Mouse (Mus musculus) lung, adult 2 months (tissue): ENCODE measurements around the gene Rnf6. TPM values are rescaled to one million over a fixed set of nuclear protein-coding genes. Genes with fewer than 3 reads are reported as not detected.

Experiments used
- DNase-seq: peaks from one replicate; pipeline ENCODE4 v3.0.0; 2022
- H3K4me1 ChIP-seq: fragments of 200-500 bp; 2 replicates; pipeline ENCODE4 v1.6.1; 2011; ENCODE audit warnings: low read length; ENCODE audit not compliant: control insufficient read depth, insufficient read depth
- H3K4me3 ChIP-seq: fragments of 200-500 bp; replicated peaks from 2 replicates; pipeline ENCODE3; 2011; ENCODE audit warnings: low read depth, mild to moderate bottlenecking, control low read depth, low read length; ENCODE audit errors: extremely low read depth
- CTCF ChIP-seq: fragments of 200-500 bp; IDR thresholded peaks from 2 replicates; pipeline ENCODE4 v1.5.1; 2011; ENCODE audit warnings: mild to moderate bottlenecking, low read length, control low read depth; ENCODE audit not compliant: insufficient read depth
- POLR2A ChIP-seq: fragments of 200-500 bp; IDR thresholded peaks from 2 replicates; pipeline ENCODE4 v1.6.1; 2011; ENCODE audit warnings: low read depth, mild to moderate bottlenecking, control low read depth, low read length, borderline replicate concordance; ENCODE audit errors: extremely low read depth
- WGBS: fragments of 180-500 bp; shearing (Covaris S2); methylation state at CpG from one replicate; pipeline ENCODE4 v1.1.7; 2018; 5-methylcytosine and 5-hydroxymethylcytosine counted together
- polyA plus RNA-seq: library from polyadenylated mRNA; depleted of rRNA; stranded (reverse); fragments of >200 nt; gene quantifications from 2 replicates; pipeline ENCODE4 v1.2.3, GENCODE M21; 2012

Gene Rnf6
- polyA plus RNA-seq, 1 experiment = 25.9 TPM

- no peak overlapping the region for H3K4me3 ChIP-seq
- DNase-seq = no peak
- WGBS = 57% methylated on average over 10 of the region's 10 CpGs
- TF ChIP-seq POLR2A (no peak), CTCF (no peak)
- H3K4me1 ChIP-seq = peaks cover 34% of the 10 kb centered on the region
Observed at GRCm38 (mm10) chr5:146248746-146249145, 27.4 kb upstream of the Rnf6 start.

GRCm38 (mm10) chr5:146247709-146248108, 26.4 kb upstream of the Rnf6 start:
- WGBS = 26% methylated on average over 5 of the region's 5 CpGs
- Histone ChIP-seq H3K4me3 (no peak overlapping the region), H3K4me1 (peaks cover 37% of the 10 kb centered on the region)
- TF ChIP-seq CTCF (no peak), POLR2A (no peak)
- no peak for DNase-seq

- 93% methylated on average over 1 of the region's 1 CpGs for whole genome bisulfite sequencing
- no peak for TF ChIP-seq CTCF
- no peak for TF ChIP-seq POLR2A
- Histone ChIP-seq H3K4me1 (peaks cover 30% of the 10 kb centered on the region), H3K4me3 (no peak overlapping the region)
- no peak for DNase-seq
Observed at GRCm38 (mm10) chr5:146246386-146246785, 25.0 kb upstream of the Rnf6 start.

- no peak for DNase-seq
- 77% methylated on average over 7 of the region's 7 CpGs for WGBS
- no peak overlapping the region for H3K4me3 ChIP-seq
- peaks cover 25% of the 10 kb centered on the region for H3K4me1 ChIP-seq
- no peak for TF ChIP-seq POLR2A
- TF ChIP-seq CTCF = no peak
Observed at GRCm38 (mm10) chr5:146245646-146246370, 24.5 kb upstream of the Rnf6 start.

GRCm38 (mm10) chr5:146245193-146245592, 23.8 kb upstream of the Rnf6 start:
- TF ChIP-seq POLR2A = no peak
- no peak for TF ChIP-seq CTCF
- WGBS = 96% methylated on average over 4 of the region's 4 CpGs
- Histone ChIP-seq H3K4me1 (peaks cover 18% of the 10 kb centered on the region), H3K4me3 (no peak overlapping the region)
- no peak for DNase-seq

- H3K4me3 ChIP-seq = no peak overlapping the region
- no peak for TF ChIP-seq CTCF
- TF ChIP-seq POLR2A = no peak
- WGBS = 72% methylated on average over 3 of the region's 3 CpGs
- peaks cover 3% of the 10 kb centered on the region; the same call in 1 of the 2 replicates for H3K4me1 ChIP-seq
- no peak for DNase-seq
Observed at GRCm38 (mm10) chr5:146241202-146241601, 19.8 kb upstream of the Rnf6 start.

- Histone ChIP-seq H3K4me1 (peaks cover 6% of the 10 kb centered on the region; the same call in 1 of the 2 replicates), H3K4me3 (no peak overlapping the region)
- WGBS = 94% methylated on average over 2 of the region's 2 CpGs
- no peak for DNase-seq
- TF ChIP-seq CTCF (no peak), POLR2A (no peak)
Observed at GRCm38 (mm10) chr5:146240771-146241170, 19.4 kb upstream of the Rnf6 start.

- peaks cover 5% of the 10 kb centered on the region; the same call in 1 of the 2 replicates for H3K4me1 ChIP-seq
- no peak overlapping the region for H3K4me3 ChIP-seq
- TF ChIP-seq POLR2A (no peak), CTCF (no peak)
- no peak for DNase-seq
- WGBS = 65% methylated on average over 10 of the region's 10 CpGs
Observed at GRCm38 (mm10) chr5:146238274-146238673, 16.9 kb upstream of the Rnf6 start.

GRCm38 (mm10) chr5:146234336-146234735, 13.0 kb upstream of the Rnf6 start:
- Histone ChIP-seq H3K4me3 (no peak overlapping the region), H3K4me1 (peaks cover 9% of the 10 kb centered on the region)
- DNase-seq = no peak
- TF ChIP-seq POLR2A = no peak
- WGBS = 40% methylated on average over 1 of the region's 1 CpGs

- Histone ChIP-seq H3K4me1 (peaks cover 9% of the 10 kb centered on the region), H3K4me3 (peak overlapping the region; percentile 27)
- TF ChIP-seq POLR2A (no peak), CTCF (no peak)
- WGBS = 21% methylated on average over 11 of the region's 11 CpGs
- no peak for DNase-seq
Observed at GRCm38 (mm10) chr5:146232816-146233215, 11.5 kb upstream of the Rnf6 start.

- Histone ChIP-seq H3K4me1 (peaks cover 9% of the 10 kb centered on the region), H3K4me3 (peak overlapping the region; percentile 94)
- no peak for DNase-seq
- WGBS = 14% methylated on average over 6 of the region's 6 CpGs
- TF ChIP-seq CTCF = no peak
- no peak for TF ChIP-seq POLR2A
Observed at GRCm38 (mm10) chr5:146232056-146232675, 10.8 kb upstream of the Rnf6 start.
